Mouse (Mus musculus): ENCODE measurements around the gene Gpr156.
A peak's percentile ranks its signal among the peaks of the same experiment; 100 is the strongest.
"Not testable (repeated sequence)": the region's sequence is repeated elsewhere in the genome, so short reads cannot be mapped to it uniquely, and the experiment has no call there.

Gene Gpr156

DNA sequence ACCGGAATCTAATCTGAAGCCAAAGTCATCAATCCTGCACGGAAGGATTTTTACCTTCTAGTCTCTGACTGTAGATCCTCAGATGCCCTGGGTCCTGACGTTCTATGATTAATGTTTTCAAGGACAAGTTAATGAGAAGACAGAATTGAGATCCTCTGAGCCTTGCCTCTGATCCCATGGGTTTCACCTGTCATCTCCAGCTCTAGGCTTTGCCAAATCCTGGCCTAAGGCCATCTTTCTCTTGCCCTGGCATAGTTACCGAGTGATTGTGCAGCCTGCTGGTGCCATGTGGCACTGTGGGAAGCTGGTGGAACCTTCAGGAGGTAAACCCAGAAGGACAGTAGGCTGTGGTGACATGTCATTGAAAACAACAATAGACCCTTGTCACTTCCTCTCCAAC lies 98.7 kb downstream of the Gpr156 start:
- H3K27me3 ChIP-seq (ENCODE audit: control insufficient read depth, insufficient read depth, low read length, poor library complexity, severe bottlenecking): no peaks in the 10 kb centered on the region
- DNase-seq (ENCODE audit: low read depth, low spot score): no peak
- H3K36me3 ChIP-seq (ENCODE audit: control insufficient read depth, insufficient read depth, low read length, poor library complexity, severe bottlenecking): no peaks in the 10 kb centered on the region

DNA sequence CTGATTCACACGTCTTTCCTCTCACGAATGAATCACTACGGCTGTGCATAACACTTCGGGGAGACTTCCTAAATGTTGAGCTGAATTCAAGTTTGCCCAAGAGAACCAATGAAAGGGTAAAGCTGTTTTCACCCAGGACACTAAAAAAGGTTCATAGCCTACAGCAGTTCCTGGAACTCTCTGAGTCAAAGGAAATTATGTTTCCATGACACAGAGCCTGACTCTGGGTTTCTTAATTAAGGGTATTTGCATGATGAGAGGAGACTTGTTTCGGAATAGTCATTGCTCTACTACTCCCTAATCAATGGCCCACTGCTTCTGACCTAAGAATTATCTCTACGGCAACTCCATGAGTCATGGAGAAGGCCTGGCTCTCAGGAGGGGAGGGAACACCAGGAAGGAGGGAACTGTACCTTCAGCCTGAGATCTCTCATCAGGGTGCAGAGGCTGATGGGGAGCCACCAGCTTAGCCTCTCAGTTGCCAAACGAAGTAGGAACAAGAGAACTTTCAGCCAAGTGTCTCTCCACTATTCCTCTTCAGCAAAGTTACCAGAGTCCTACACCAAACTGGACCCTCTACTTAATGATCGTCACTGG lies 100.7 kb downstream of the Gpr156 start:
- Histone ChIP-seq H3K36me3 (ENCODE audit: control insufficient read depth, insufficient read depth, low read length, poor library complexity, severe bottlenecking) (no peaks in the 10 kb centered on the region), H3K27me3 (ENCODE audit: control insufficient read depth, insufficient read depth, low read length, poor library complexity, severe bottlenecking) (no peaks in the 10 kb centered on the region)
- no peak for DNase-seq (ENCODE audit: low read depth, low spot score)

DNA sequence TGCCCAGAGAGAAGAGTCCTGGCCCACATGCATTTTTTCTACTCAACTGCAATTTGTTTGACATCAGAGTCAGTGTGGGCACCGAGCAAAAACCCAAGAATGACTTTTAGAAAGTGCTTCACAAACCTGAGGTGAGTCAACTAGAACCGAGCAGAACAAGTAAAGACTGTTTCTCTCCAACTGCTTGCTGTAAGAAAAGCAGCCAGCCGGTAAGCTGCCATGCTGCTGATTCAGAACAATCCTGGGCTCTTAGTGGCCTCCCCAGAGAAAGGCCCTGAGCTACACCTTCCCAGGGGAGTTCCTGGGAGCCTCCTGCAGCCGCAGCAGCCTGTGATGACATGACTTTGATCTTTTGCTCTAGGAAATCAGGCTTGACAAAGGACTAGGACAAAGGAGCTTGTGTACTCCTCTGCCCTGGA lies 101.7 kb downstream of the Gpr156 start:
- DNase-seq (ENCODE audit: low read depth, low spot score): no peak

DNA sequence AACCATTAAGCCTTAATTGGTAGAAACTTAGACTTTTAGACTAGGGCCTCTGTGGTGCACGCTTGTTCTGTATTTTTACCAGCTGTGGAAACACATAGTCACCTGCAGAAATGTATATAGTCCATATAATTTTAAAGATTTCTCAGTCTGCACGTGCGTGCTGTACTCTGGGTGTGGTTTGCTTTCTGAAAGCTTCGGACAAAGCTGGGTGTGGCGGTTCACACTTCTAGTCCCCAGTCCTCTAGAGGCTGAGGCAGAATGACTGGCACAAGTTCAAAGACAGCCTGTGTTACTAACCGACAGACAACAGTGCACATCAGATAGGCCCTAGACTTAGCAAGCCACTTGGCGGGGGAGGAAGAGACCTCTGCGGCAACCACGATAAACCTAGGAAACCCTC lies 116.3 kb downstream of the Gpr156 start:
- no peak for DNase-seq (ENCODE audit: low read depth, low spot score)
- no peaks in the 10 kb centered on the region for H3K36me3 ChIP-seq (ENCODE audit: control insufficient read depth, insufficient read depth, low read length, poor library complexity, severe bottlenecking)
- no peaks in the 10 kb centered on the region for H3K27me3 ChIP-seq (ENCODE audit: control insufficient read depth, insufficient read depth, low read length, poor library complexity, severe bottlenecking)

More for the DNA sequence above, 101.7 kb downstream of the Gpr156 start:
- Histone ChIP-seq H3K36me3 (ENCODE audit: control insufficient read depth, insufficient read depth, low read length, poor library complexity, severe bottlenecking) (no peaks in the 10 kb centered on the region), H3K27me3 (ENCODE audit: control insufficient read depth, insufficient read depth, low read length, poor library complexity, severe bottlenecking) (no peaks in the 10 kb centered on the region)

DNA sequence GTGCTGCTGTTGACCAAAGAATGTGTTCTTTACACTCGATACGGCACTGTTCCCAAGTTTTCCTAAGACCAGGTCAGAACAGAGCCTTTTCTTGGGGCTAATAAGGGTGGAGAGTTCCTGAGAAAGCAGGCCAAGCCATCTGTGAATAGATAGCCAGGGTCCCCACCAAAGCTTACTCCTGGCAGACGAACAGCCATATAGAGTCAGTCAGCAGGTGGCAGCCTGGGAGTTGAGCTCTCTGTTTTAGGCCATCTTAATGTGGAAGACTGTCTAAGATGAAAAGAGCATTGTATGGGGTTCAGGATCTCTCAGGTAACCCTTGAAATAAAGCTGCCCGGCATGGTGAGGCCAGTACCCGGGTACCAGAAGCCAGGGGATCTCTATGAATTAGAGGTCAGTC lies 116.8 kb downstream of the Gpr156 start:
- peak; percentile 6 for DNase-seq (ENCODE audit: low read depth, low spot score)
- no peaks in the 10 kb centered on the region for H3K27me3 ChIP-seq (ENCODE audit: control insufficient read depth, insufficient read depth, low read length, poor library complexity, severe bottlenecking)

DNA sequence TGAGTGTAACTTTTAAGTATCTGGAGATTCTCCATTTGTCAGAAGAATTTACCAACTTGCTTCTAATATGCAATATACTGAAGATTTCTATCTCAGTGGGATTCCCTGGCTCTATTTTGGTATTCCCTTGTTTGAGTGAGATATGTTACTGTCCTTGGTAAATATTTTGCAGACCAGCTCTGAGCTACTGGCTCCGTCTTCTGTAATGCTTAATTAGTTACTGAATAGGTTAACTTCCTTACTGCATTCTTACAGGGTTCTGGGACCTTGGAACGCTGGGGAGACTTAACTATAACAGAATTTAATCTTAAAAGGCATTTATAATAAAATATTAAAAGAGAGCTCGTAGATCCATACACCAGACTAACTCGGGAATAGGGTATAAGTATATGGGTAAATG lies 121.8 kb downstream of the Gpr156 start:
- H3K36me3 ChIP-seq (ENCODE audit: control insufficient read depth, insufficient read depth, low read length, poor library complexity, severe bottlenecking); DNase-seq (ENCODE audit: low read depth, low spot score); H3K27me3 ChIP-seq (ENCODE audit: control insufficient read depth, insufficient read depth, low read length, poor library complexity, severe bottlenecking): not testable (repeated sequence)

More for the DNA sequence above, 116.8 kb downstream of the Gpr156 start:
- no peaks in the 10 kb centered on the region for H3K36me3 ChIP-seq (ENCODE audit: control insufficient read depth, insufficient read depth, low read length, poor library complexity, severe bottlenecking)

DNA sequence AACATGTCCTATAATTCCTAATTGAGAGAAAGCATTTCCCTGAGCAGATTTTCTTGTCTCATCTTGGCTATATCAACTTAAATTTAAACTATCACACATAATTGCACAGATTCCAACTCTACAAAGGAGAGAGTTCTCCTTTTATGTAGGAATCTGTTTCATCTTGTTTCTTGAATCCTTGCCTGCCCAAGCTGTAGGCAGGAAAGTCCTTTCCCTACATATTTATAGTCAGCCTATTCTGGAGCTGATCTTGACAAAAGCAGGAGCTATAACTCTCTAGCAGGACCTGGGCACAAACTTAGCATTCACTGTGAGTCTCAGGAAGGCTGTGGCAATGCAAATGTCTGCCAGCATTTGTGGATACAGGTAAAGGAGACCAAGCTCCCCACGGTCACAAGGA lies 125.9 kb downstream of the Gpr156 start:
- no peaks in the 10 kb centered on the region for H3K36me3 ChIP-seq (ENCODE audit: control insufficient read depth, insufficient read depth, low read length, poor library complexity, severe bottlenecking)
- no peak for DNase-seq (ENCODE audit: low read depth, low spot score)
- H3K27me3 ChIP-seq (ENCODE audit: control insufficient read depth, insufficient read depth, low read length, poor library complexity, severe bottlenecking): no peaks in the 10 kb centered on the region

DNA sequence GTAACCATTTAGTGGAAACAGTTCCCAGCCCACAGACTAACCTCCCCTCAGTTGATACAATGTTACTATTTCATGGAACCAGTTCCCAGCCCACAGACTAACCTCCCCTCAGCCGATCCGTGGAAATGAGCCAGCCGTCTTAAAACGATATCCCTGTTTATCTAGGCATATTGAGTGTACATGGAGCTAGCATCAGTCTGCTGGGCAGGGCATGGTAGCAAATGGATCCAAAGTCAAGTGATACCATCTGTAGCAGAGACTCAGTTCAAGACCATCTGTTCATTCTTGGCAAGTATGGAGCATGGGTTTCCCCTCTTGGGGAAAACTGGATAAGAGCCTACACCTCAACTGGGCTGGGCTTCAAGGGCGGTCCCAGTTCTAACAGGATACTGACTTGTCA lies 128.3 kb downstream of the Gpr156 start:
- Histone ChIP-seq H3K36me3 (ENCODE audit: control insufficient read depth, insufficient read depth, low read length, poor library complexity, severe bottlenecking) (no peaks in the 10 kb centered on the region), H3K27me3 (ENCODE audit: control insufficient read depth, insufficient read depth, low read length, poor library complexity, severe bottlenecking) (no peaks in the 10 kb centered on the region)
- DNase-seq (ENCODE audit: low read depth, low spot score): no peak

DNA sequence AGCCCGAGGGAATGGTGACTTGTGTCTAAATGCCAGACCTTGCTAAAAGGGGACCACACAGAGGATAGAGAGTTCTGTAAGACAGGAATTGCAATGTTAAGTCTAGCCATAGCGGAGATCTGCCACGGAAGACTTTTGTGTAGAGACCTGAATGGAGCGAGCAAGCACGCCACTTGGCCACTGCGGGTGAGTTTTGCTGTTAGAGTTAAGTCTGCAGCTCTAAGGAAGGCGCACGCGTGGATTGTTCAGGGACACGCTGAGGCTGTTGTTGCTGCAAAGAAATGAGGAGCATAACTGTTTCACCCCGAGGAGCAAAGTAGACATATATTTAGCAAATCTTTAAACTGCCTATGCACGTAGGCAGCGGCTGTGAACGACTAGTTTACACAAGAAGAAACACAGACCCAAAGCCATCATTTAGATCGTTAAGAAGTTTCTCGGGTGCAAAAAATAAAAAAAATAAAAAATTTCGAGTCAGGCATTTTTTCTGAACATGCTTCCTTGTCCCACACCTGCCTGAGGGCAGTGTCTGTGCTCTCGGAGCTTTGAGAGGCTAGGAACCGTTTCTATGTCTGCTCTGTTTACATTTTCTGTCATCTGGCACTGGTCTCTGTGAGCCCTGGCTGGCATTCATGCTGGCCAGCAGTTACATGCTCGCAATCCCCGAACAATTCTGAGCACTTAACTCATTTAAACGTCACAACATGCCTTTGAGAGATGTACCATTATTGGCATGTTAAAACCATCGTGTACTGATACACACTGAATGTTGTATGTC lies 131.7 kb downstream of the Gpr156 start:
- H3K36me3 ChIP-seq (ENCODE audit: control insufficient read depth, insufficient read depth, low read length, poor library complexity, severe bottlenecking): no peaks in the 10 kb centered on the region
- DNase-seq (ENCODE audit: low read depth, low spot score): no peak
- no peaks in the 10 kb centered on the region for H3K27me3 ChIP-seq (ENCODE audit: control insufficient read depth, insufficient read depth, low read length, poor library complexity, severe bottlenecking)

Measured in splenic B cell, adult 2 months (primary cell).